Mouse (Mus musculus) ovary, adult 2 months (tissue): Measurements from ENCODE around the gene Mid1. TPM values are rescaled to one million over a fixed set of nuclear protein-coding genes. Genes with fewer than 3 reads are reported as not detected.

Experiments used
- polyA plus RNA-seq: library from polyadenylated mRNA; depleted of rRNA; stranded (reverse); fragments of >200 nt; gene quantifications from 2 replicates; pipeline ENCODE4 v1.2.3, GENCODE M21; 2012; rRNA removed

Gene Mid1
- 16.3 and 17.7 TPM in 2 replicates for polyA plus RNA-seq

GRCm38 (mm10) chrX:169685131-169685530, at the start of gene Mid1:
Gene Mid1 (plus strand): TSS chrX:169685199.

GRCm38 (mm10) chrX:169779535-169779934, 94.5 kb downstream of the Mid1 start, which contains the start of gene 4933400A11Rik:
Gene 4933400A11Rik (minus strand): TSS chrX:169779635.

DNA sequence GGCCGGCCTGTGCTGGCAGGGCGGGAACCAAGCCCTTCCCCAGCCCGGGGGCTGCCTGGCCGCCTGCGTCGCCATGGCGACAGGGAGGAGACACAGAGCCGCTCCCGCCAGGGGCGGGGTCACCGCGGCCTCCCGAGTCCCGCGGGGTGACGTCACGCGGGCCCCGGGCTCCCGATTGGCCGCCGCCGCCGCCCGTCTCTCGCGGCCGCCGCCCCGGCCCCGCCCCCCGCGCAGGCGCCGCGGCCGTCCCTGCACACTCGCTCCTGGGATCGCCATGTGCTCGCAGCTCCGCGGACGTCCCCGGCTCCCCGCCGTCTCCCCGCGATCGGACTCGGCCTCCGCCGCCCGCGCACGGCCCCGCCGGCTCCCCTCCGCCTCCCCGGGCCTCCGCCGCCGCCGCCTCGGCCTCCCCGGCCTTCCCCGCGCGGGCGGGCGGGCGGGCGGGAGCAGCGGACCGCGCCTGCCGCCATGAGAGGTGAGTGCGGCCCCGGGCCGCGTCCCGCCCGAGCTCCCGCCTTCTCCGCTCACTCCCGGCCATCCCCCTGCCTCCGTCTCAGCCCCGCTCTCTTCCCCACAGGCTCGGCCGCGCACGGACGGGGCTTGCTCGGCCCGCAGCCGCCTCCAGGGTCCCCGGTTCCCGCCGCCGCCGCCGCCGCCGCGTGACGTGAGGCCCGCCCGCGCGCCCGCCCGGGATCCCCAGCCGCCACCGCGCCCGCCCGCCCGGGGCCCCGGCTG, 324.2 kb downstream of the Mid1 start, which contains the start of gene Gm21887:
Gm21887 (plus strand) TSS at position 644 of the 735 bp plus-strand sequence.

Other genes starting within 250 kb of the Mid1 start
- gene 4933400A11Rik, start 94.4 kb downstream of the Mid1 start, polyA plus RNA-seq = not detected in 2 replicates